Mouse (Mus musculus) kidney, adult 11 months (tissue): ENCODE measurements around the gene Tmem52b.

Source experiments
- DNase-seq: peaks from one replicate; pipeline ENCODE4 v3.0.0; 2022

The Tmem52b gene

DNA sequence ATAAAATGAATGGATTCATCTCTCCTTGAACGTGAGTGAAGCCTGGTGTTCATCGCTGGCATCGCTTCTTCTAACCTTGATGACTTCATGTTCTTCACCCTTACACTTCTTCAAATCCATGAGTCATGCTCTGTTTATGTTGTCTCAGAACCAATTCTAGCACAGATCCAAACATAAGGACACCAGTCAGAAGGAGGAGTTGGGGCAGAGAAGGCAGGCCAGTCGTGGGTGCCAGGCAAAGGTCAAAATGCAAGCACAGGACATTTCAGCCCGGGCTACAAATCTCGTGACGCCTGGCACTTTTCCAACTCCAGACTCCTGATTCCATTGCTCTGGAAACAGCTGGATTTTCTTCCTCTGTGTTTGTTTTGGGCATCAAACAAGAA is 20.2 kb downstream of the Tmem52b start:
- peak; percentile 96 for DNase-seq

DNA sequence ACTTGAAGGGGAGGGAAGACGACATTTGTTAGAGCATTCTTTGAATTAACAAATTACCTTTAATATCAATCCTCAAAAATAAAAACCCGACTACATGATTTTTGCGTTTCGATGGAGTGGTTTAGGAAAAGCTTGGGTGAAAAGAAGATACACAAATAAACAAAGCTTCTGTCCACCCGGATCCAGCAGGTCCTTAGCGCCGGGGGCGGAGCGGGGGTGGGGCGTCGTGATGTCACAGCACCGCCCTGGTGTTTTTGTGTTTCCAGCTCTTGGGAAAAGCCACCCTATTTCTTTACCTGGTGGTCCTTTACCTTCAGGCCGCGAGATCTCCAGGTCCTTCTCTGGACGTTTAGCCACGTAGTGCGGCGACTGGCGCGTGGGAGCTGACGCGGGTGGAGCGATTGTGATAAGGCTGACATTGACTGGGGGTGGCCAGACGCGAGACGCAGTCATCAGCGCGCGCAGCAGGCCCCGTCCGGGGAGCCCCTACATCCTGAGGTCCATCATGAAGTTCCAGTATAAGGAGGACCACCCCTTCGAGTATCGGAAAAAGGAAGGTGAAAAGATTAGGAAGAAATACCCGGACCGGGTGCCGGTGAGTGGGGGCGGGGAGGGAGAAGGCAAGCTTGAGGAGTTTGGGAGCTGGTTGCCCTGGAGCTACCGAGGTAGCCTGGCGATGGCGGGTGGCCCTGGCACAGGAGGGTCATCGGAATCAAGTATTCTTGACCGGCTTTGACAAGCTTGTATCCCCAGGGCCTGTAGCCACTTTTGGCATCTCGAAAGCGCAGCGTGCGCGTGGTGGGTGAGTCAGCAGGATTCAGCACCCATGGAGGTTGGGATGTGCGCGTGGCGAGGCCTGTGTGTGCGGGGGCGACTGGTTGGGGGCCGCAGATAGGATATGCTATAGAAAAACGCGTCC is 20.8 kb downstream of the Tmem52b start, which contains the start of gene Gabarapl1:
Gabarapl1 (plus strand) TSS at position 219 of the 919 bp plus-strand sequence.
- DNase-seq = peak; percentile 92

DNA sequence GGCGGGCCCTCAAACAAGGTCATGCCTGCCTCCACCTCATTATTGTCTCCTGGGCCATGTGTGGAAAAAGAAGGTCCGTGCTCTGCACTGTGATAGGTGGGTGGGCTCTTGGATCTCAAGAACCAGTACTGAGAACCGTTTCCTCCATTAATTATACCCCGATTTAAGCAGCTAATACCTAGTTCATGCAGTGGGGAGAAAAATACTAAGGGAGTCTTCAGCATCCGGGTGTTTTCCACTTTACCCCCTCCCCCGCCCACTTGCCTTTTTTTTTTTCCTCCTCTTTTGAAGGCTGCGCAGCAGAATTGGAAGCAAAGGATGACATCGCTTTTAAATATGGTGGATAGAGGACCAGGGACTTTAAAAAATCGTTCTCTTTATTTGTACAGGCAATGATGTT is 21.7 kb downstream of the Tmem52b start:
- no peak for DNase-seq

DNA sequence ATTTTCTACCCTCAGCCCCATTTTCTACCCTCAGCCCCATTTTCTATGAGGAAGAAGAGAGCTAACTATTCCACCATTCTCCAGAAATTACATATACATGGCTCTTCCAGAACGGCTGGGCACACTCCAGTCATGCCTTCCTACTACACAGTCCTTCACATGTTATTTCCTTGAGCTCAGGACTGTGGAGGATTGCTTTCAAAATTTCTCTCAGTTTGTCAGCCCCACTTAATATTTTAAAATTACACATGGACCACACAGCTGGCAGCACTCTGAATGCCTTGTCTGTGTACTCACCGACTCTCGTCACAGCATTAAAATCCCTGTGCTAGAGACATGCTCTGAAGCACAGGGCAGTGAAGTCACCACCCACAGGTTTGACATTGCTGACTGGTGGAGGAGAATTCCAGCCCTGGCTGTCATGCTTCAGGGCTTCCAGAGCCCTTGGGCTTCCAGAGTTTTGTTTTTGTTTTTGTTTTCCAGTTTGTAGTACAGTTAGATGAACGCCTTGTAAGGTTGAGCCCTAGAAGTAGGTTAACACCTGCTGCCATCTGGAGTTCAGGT is 22.4 kb downstream of the Tmem52b start:
- DNase-seq = peak; percentile 78

DNA sequence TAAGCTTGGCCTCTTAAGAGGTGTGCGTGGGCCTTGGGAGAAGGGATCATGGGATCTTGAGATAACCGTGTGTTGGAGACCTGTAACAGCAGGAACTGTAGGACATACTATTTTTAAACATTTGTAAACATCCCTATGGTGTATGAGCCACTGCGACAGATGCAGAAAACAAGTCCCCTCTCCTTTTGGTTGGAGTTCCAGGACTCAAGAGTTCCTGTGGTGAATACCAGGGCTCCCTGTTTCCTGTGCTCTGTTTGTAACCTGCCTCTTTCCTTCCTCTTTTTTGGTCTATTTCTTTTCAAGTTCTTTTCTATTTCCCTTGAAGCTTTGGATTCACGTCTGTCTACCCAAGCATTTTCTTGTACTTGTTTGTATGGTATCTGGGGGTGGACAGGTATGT is 23.4 kb downstream of the Tmem52b start:
- peak; percentile 7 for DNase-seq

DNA sequence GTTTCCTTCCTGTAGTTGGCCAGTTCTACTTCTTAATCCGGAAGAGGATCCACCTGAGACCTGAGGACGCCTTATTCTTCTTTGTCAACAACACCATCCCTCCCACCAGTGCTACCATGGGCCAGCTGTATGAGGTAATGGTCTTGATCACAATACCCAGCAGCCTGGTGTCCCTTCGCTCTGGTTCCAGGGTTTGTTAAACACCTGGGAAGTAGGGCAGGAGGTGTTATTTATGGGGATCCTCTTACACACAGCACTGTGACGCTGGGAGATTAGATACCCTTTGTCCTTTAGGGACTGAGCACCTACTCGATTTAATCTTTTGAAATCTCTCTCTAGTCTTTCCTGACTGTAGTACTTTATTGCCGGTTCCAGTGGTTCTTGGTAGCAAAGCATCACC is 26.2 kb downstream of the Tmem52b start:
- no peak for DNase-seq

DNA sequence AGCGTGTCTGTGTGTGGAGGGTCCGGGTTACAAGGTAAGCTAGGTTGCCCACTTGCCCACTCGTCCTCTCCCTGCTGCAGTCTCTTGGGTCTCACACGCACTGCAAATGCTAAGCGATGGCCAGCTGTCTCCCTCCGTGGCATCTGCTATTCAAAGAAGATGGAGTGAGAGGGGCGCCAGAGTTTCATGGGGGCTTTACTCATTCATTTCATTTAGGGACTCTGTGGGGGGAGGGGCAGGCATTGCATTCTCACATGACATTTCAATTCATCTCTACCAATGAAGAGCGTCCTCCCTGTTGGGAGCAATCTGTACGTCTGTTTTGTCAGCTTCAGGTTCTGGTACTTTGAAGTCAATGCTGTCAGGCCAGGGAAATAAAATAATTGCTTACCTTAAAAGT is 29.6 kb downstream of the Tmem52b start:
- DNase-seq = peak; percentile 21

DNA sequence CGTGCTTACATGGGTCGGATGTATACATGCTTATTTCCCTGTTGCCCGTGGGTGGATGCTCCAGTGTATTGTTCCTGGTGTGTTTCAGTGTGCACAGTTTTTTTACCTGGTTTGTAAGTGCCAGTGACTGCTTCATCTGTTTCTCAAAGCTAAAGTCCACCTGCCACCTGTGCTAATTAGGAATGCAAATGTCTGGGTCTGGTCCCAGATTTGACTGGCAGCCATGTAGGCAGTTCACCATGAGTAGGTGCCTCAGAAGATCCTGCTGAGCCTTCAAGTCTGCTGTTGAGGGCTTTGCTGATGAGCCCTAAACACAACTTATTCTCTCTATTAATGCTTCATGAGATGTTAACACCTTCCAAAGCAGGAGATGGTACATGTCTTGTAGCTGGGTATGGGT is 30.2 kb downstream of the Tmem52b start:
- peak; percentile 63 for DNase-seq

DNA sequence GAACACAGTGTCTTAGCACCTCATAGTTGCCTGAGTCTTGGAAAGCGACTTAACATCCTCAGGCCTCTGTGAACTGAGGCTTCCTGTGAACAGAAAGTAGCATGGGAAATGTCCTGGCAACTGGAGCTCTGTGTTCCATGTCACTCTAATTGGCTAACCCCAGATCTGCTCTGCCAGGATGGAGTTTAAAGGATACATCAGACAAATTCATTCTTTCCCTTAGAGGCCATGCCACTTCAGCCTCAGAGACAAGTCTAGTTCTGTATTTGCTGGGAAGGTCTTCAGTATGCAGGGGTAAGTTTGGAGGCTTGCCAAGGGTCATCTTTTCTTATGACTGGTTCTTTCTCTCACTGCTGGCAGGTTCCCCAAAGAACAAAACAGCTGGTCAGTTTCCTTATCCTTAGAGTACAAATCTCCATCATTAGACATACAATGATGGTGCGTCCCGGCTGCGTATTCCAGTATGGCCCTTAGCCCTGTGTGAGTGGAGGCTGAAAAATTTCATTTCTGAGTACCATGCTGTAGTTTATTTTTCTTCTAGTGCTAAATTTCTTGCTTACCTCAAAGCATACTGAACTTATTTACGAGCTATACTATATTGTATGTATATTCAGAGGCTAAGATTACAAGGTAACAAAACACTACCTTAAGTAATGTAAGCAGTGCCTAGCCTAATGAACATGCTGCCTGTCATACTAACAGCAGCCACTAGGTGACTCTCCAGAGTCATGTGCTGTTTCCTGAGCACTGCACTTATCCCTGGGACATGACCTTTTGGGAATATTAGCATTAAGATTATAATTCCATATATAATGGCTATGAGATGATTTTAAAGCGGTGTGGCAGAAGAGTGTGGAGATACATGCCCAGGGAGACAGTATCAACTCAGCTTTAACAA is 31.6 kb downstream of the Tmem52b start:
- peak; percentile 67 for DNase-seq

DNA sequence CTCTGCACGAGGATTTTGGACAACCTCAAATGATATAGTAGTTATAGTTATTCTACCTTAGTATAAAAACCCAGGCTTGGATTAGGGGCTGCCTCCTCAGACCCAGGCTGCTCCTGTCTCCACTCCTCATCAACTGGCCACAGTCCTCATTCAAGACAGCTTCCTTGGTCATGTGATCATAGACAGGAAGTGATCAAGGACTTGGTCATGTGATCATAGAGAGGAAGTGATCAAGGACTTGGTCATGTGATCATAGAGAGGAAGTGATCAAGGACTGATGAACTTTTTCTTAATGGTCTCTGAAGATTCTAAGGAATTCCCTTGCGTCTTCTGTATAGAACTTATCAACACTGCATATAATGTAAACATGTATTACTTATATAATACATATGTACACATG is 34.9 kb downstream of the Tmem52b start:
- DNase-seq = no peak

DNA sequence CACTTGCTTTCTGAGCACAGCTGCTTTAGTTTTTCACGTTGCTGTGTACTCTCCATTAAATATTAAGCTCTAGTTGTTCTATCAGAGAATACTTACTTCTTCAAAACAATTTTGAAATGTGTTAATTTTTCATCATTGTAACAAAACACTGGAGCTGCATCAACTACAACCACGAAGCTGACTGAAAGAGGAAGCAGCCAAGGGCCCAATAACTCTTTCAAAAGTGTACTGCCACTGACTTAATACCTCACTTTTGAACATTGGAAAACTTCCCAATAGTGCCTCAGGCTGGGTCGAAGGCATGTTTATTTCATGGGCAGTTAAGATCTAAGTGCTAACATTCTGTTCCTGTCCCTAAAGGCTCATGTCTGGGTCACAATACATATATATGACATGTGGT is 35.7 kb downstream of the Tmem52b start:
- no peak for DNase-seq

DNA sequence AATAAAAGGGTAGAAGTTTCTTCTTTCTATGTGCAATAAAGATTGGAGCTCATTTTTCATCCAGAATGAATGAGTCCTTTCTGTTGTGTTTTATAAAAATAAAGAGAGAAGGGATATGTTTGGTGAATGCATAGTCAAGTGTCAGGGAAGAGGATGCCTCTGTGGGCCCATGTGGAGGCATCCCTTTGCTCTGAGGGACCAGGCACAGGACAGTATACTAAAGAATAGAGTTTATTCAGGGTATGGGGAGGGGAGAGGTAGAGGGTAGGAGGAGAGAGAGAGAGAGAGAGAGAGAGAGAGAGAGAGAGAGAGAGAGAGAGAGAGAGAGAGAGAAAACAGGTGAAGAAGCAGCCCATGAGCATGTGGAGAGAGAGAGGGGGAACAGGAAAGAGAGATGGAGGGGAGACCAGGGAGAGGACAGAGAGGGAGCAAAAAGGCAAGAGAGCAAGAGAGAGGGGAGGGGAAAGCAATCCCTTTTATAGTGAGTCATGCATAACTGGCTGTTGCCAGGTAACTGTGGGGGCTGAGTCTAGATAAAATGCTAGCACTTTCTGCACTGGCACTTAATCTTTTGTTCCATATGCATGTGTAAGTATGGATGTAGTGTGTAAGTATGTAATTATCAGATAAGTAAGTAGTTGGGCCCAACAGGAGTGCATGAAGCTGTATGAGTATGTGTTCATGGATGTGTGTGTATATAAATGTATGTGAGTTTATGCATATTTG is 45.1 kb downstream of the Tmem52b start:
- DNase-seq = no peak

DNA sequence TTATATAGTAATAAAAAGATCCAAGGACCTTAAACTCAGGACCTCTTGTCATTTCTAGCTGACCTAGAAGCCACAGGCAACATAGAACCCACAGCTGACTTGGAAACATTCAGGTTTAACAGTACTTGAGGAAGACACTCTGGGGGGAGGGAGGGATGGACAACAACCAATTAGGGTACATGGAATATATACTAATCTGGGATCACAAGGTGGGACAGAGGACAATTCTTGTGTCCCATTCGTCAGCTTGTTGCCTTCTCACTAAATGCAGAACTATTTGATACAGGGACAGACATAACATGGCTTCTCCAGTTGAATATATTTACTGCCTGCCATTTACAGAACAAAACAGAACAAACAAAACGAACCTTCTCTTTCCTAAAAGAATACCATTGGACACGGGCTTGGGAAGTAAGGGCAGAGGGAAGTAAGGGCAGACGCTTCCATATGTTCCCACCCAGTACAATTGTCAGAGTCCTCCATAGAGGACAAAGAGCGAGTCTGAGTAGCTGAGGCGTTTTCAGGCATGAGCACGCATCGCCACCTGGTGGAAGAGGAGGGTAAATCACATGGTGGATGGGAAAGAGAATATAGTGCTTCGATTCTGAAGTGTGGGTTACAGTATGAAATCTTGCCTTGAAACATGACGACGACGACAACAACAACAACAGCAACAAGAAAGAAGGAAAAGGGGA is 46.7 kb downstream of the Tmem52b start:
- peak; percentile 41 for DNase-seq

DNA sequence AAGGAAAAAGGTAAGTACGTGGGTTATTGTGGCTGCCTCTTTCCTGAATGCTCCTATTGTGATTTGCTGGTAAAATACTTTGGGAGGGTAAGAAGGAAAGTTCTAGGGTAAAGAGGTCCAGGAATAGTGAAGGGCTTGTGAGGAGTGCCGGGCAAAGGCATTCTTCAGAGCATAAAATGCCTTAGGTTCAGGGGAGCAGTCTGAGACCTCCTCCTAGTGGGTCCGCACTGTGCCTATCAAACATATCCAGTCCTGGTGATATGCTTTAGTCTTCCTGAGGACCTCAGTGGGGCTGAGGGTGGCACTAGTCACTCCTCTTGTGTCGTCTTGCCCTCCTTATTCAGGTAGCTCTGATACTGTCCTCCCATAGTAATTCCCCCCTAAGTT is 47.3 kb downstream of the Tmem52b start:
- no peak for DNase-seq

DNA sequence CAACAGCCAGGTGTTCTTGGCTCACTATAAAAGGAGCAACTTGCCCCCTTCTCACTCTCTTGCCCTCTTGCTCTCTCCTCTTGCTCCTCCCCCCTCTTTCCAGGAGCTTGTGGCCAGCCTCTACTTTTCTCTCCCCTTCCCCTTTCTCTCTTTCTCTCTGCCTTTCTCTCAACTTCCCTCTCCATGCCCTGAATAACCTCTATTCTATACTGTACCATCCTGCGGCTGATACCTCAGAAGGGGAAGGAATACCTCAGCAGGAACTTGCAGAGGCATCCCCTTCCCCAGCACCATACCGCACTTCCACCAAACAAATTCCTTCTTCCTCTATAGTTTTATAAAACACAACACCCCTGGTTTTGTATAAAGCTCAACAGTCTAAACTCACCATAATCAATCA is 52.9 kb downstream of the Tmem52b start:
- DNase-seq = no peak
